Mouse (Mus musculus) MEL (cell line): ENCODE results near the gene Gclc. TPM values are rescaled to one million over a fixed set of nuclear protein-coding genes. Genes with fewer than 3 reads are reported as not detected.
"Not testable (repeated sequence)": the region's sequence is repeated elsewhere in the genome, so short reads cannot be mapped to it uniquely, and the experiment has no call there.

Experiments used
- DNase-seq: peaks from one replicate; pipeline ENCODE4 v3.0.0; 2011; ENCODE audit warnings: low read depth, low spot score
- H3K27ac ChIP-seq: 2 replicates; pipeline ENCODE4 v1.5.1; 2012; ENCODE audit warnings: low read depth, mild to moderate bottlenecking, control low read depth, low read length, moderate library complexity; ENCODE audit not compliant: control insufficient read depth
- H3K27me3 ChIP-seq, 2 experiments: fragments of 150-350 bp in 1 of 2; sonication (generic) in 1 of 2; 2 replicates each; pipeline ENCODE4 v1.6.1; 2012; ENCODE audit warnings: low read length in 2 of 2, mild to moderate bottlenecking in 2 of 2, improper control_type of control experiment in 1 of 2, moderate library complexity in 1 of 2; ENCODE audit not compliant: insufficient read depth in 2 of 2, control insufficient read depth in 1 of 2
- H3K36me3 ChIP-seq, 2 experiments: 2 replicates each; pipeline ENCODE4 v1.6.1; 2012 to 2014; ENCODE audit warnings: low read length in 2 of 2, improper control_type of control experiment in 1 of 2, inconsistent platforms in 1 of 2, mild to moderate bottlenecking in 1 of 2; ENCODE audit not compliant: insufficient read depth in 2 of 2, control insufficient read depth in 1 of 2
- H3K4me1 ChIP-seq, 2 experiments: fragments of 150-350 bp in 1 of 2; sonication (generic) in 1 of 2; 2 replicates each; pipeline ENCODE4 v1.6.1; 2012; ENCODE audit warnings: low read length in 2 of 2, improper control_type of control experiment in 1 of 2, mild to moderate bottlenecking in 1 of 2; ENCODE audit not compliant: insufficient read depth in 2 of 2, control insufficient read depth in 1 of 2
- H3K4me3 ChIP-seq, 2 experiments: fragments of 150-350 bp in 1 of 2; sonication (generic) in 1 of 2; 2 replicates each; pipeline ENCODE4 v1.5.1; 2012; ENCODE audit warnings: low read depth in 2 of 2, low read length in 2 of 2, mild to moderate bottlenecking in 2 of 2, moderate library complexity in 2 of 2, control low read depth in 1 of 2, improper control_type of control experiment in 1 of 2; ENCODE audit not compliant: control insufficient read depth in 1 of 2, insufficient read depth in 1 of 2
- H3K79me2 ChIP-seq: 2 replicates; pipeline ENCODE4 v1.6.1; 2012; ENCODE audit warnings: mild to moderate bottlenecking, low read length, moderate library complexity; ENCODE audit not compliant: control insufficient read depth, poor library complexity, insufficient read depth
- H3K9ac ChIP-seq: 2 replicates; pipeline ENCODE4 v1.6.1; 2012; ENCODE audit warnings: low read depth, mild to moderate bottlenecking, control low read depth, low read length, moderate library complexity; ENCODE audit not compliant: control insufficient read depth, poor library complexity, severe bottlenecking
- H3K9me3 ChIP-seq: fragments of 150-350 bp; sonication (generic); replicated peaks from 2 replicates; pipeline ENCODE4 v1.6.1; 2012; ENCODE audit warnings: mild to moderate bottlenecking, low read length, improper control_type of control experiment, moderate library complexity; ENCODE audit not compliant: insufficient read depth
- BHLHE40 ChIP-seq: IDR thresholded peaks from 2 replicates; pipeline ENCODE4 v1.6.1; 2012; ENCODE audit warnings: low read depth, mild to moderate bottlenecking, inconsistent platforms, low read length, improper control_type of control experiment, borderline replicate concordance
- CHD1 ChIP-seq: IDR thresholded peaks from 2 replicates; pipeline ENCODE4 v1.6.1; 2012; ENCODE audit warnings: low read depth, mild to moderate bottlenecking, inconsistent platforms, low read length, improper control_type of control experiment
- CHD2 ChIP-seq: IDR thresholded peaks from 2 replicates; pipeline ENCODE4 v1.6.1; 2011; ENCODE audit warnings: low read length, improper control_type of control experiment
- CTCF ChIP-seq, 3 experiments: IDR thresholded peaks in 2 of 3; conservative IDR thresholded peaks in 1 of 3; 2 replicates each; pipeline ENCODE4 v1.5.1; 2011 to 2012; ENCODE audit warnings: low read length in 3 of 3, low read depth in 2 of 3, mild to moderate bottlenecking in 2 of 3, improper control_type of control experiment in 1 of 3, inconsistent platforms in 1 of 3, mixed read lengths in 1 of 3, moderate library complexity in 1 of 3; ENCODE audit not compliant: control insufficient read depth in 1 of 3, insufficient read depth in 1 of 3, poor library complexity in 1 of 3, severe bottlenecking in 1 of 3
- E2F4 ChIP-seq: IDR thresholded peaks from 2 replicates; pipeline ENCODE4 v1.6.1; 2011; ENCODE audit warnings: low read depth, low read length, improper control_type of control experiment, borderline replicate concordance
- ETS1 ChIP-seq: IDR thresholded peaks from 2 replicates; pipeline ENCODE4 v1.6.1; 2012; ENCODE audit warnings: low read depth, mild to moderate bottlenecking, inconsistent platforms, low read length, improper control_type of control experiment, moderate library complexity
- GABPA ChIP-seq: IDR thresholded peaks from 2 replicates; pipeline ENCODE4 v1.6.1; 2012; ENCODE audit warnings: low read depth, mild to moderate bottlenecking, inconsistent platforms, low read length, improper control_type of control experiment, moderate library complexity
- GATA1 ChIP-seq: IDR thresholded peaks from 2 replicates; pipeline ENCODE4 v1.6.1; 2011; ENCODE audit warnings: low read depth, low read length, improper control_type of control experiment
- HCFC1 ChIP-seq: IDR thresholded peaks from 2 replicates; pipeline ENCODE4 v1.6.1; 2012; ENCODE audit warnings: low read depth, mild to moderate bottlenecking, inconsistent platforms, low read length, improper control_type of control experiment, moderate library complexity
- JUND ChIP-seq: IDR thresholded peaks from 2 replicates; pipeline ENCODE4 v1.6.1; 2011; ENCODE audit warnings: low read depth, mild to moderate bottlenecking, improper control_type of control experiment, low read length
- KAT2A ChIP-seq: conservative IDR thresholded peaks from 2 replicates; pipeline ENCODE4 v1.6.1; 2012; ENCODE audit warnings: low read depth, low read length, improper control_type of control experiment, inconsistent platforms
- MAX ChIP-seq: IDR thresholded peaks from 2 replicates; pipeline ENCODE4 v1.6.1; 2011; ENCODE audit warnings: low read length, improper control_type of control experiment
- MEF2A ChIP-seq: IDR thresholded peaks from 2 replicates; pipeline ENCODE4 v1.6.1; 2014; ENCODE audit warnings: low read depth, mild to moderate bottlenecking, inconsistent platforms, low read length, improper control_type of control experiment; ENCODE audit not compliant: poor library complexity, insufficient replicate concordance, severe bottlenecking; ENCODE audit errors: extremely low read depth
- MYC ChIP-seq: IDR thresholded peaks from 2 replicates; pipeline ENCODE4 v1.6.1; 2011; ENCODE audit warnings: low read depth, mild to moderate bottlenecking, low read length, improper control_type of control experiment, moderate library complexity
- NELFE ChIP-seq: IDR thresholded peaks from 2 replicates; pipeline ENCODE4 v1.6.1; 2011; ENCODE audit warnings: low read depth, low read length, improper control_type of control experiment
- NRF1 ChIP-seq: IDR thresholded peaks from 2 replicates; pipeline ENCODE4 v1.6.1; 2014; ENCODE audit warnings: low read depth, mild to moderate bottlenecking, inconsistent platforms, low read length, improper control_type of control experiment, moderate library complexity; ENCODE audit not compliant: poor library complexity, insufficient read depth, severe bottlenecking
- POLR2A ChIP-seq, 2 experiments: IDR thresholded peaks; 2 replicates each; pipeline ENCODE4 v1.6.1; 2011 to 2012; ENCODE audit warnings: low read length in 2 of 2, mild to moderate bottlenecking in 2 of 2, control low read depth in 1 of 2, improper control_type of control experiment in 1 of 2, low read depth in 1 of 2, moderate library complexity in 1 of 2; ENCODE audit not compliant: control insufficient read depth in 1 of 2, insufficient read depth in 1 of 2, poor library complexity in 1 of 2
- RAD21 ChIP-seq: IDR thresholded peaks from 2 replicates; pipeline ENCODE4 v1.6.1; 2011; ENCODE audit warnings: mild to moderate bottlenecking, low read depth, low read length, improper control_type of control experiment
- RCOR1 ChIP-seq: IDR thresholded peaks from 2 replicates; pipeline ENCODE4 v1.6.1; 2012; ENCODE audit warnings: low read depth, mild to moderate bottlenecking, inconsistent platforms, low read length, improper control_type of control experiment
- SIN3A ChIP-seq: IDR thresholded peaks from 2 replicates; pipeline ENCODE4 v1.6.1; 2012; ENCODE audit warnings: low read length, improper control_type of control experiment, inconsistent platforms
- SMC3 ChIP-seq: IDR thresholded peaks from 2 replicates; pipeline ENCODE4 v1.6.1; 2011; ENCODE audit warnings: low read depth, low read length, improper control_type of control experiment
- TAL1 ChIP-seq: IDR thresholded peaks from 2 replicates; pipeline ENCODE4 v1.6.1; 2012; ENCODE audit warnings: mild to moderate bottlenecking, inconsistent platforms, low read length, moderate library complexity, mixed read lengths
- TBP ChIP-seq: IDR thresholded peaks from 2 replicates; pipeline ENCODE4 v1.8.0; 2011; ENCODE audit warnings: low read depth, low read length, improper control_type of control experiment
- TCF12 ChIP-seq: IDR thresholded peaks from 2 replicates; pipeline ENCODE4 v1.6.1; 2014; ENCODE audit warnings: low read depth, mild to moderate bottlenecking, inconsistent platforms, low read length, improper control_type of control experiment, moderate library complexity
- UBTF ChIP-seq: IDR thresholded peaks from 2 replicates; pipeline ENCODE4 v1.6.1; 2012; ENCODE audit warnings: low read depth, mild to moderate bottlenecking, inconsistent platforms, low read length, improper control_type of control experiment, moderate library complexity, borderline replicate concordance; ENCODE audit not compliant: insufficient read depth
- USF1 ChIP-seq: IDR thresholded peaks from 2 replicates; pipeline ENCODE4 v1.6.1; 2014; ENCODE audit warnings: low read depth, mild to moderate bottlenecking, inconsistent platforms, low read length, improper control_type of control experiment, moderate library complexity
- ZC3H11A ChIP-seq: IDR thresholded peaks from 2 replicates; pipeline ENCODE4 v1.6.1; 2012; ENCODE audit warnings: low read depth, mild to moderate bottlenecking, inconsistent platforms, low read length, improper control_type of control experiment
- ZMIZ1 ChIP-seq: IDR thresholded peaks from 2 replicates; pipeline ENCODE4 v1.6.1; 2012; ENCODE audit warnings: low read depth, mild to moderate bottlenecking, inconsistent platforms, low read length, improper control_type of control experiment, moderate library complexity
- ZNF384 ChIP-seq: IDR thresholded peaks from 2 replicates; pipeline ENCODE4 v1.6.1; 2012; ENCODE audit warnings: low read depth, mild to moderate bottlenecking, inconsistent platforms, low read length, improper control_type of control experiment
- polyA plus RNA-seq, 2 experiments: library from polyadenylated mRNA; stranded (reverse) in 1 of 2; unstranded in 1 of 2; fragments of >175 nt in 1 of 2; fragments of >200 nt in 1 of 2; gene quantifications; 2 replicates each; pipeline versions ENCODE4 v1.2.1 to v1.2.4; 2012; ENCODE audit warnings: low replicate concordance in 2 of 2, low read depth in 1 of 2; ENCODE audit not compliant: insufficient read length in 2 of 2, insufficient read depth in 1 of 2, missing spikeins in 1 of 2
- total RNA-seq: library from RNA; depleted of rRNA; stranded (reverse); fragments of 300-350 nt; gene quantifications from 2 replicates; pipeline ENCODE4 v1.2.3, GENCODE M21; 2012

Gene Gclc
- total and polyA plus RNA-seq, 3 experiments: 22.6 to 84.8 (median 50.4) TPM

DNA sequence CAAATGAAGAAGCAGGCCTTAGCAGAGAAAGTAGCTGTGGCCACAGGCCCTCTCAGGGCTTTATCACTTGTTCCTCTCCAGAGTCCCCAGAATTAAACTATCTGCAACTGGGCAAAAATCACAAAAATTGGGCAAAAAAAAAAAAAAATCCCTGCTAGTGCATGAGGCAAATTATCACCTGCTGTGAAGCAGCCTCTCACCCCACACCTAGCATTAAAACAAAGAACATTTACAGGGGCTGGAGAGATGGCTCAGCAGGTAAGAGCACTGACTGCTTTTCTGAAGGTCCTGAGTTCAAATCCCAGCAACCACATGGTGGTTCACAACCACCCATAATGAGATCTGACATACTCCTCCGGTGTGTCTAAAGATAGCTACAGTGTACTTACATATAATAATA lies 6.0 kb upstream of the Gclc start:
- not testable (repeated sequence) for H3K36me3 ChIP-seq, H3K9me3 ChIP-seq, H3K4me1 ChIP-seq, H3K9ac ChIP-seq, H3K27ac ChIP-seq
- TF ChIP-seq TBP: peak; percentile 81
- TF ChIP-seq, all 39 proteins: peak for 1; not testable (repeated sequence) for 38
- not testable (repeated sequence) for H3K27me3 ChIP-seq, DNase-seq, H3K79me2 ChIP-seq, H3K4me3 ChIP-seq

DNA sequence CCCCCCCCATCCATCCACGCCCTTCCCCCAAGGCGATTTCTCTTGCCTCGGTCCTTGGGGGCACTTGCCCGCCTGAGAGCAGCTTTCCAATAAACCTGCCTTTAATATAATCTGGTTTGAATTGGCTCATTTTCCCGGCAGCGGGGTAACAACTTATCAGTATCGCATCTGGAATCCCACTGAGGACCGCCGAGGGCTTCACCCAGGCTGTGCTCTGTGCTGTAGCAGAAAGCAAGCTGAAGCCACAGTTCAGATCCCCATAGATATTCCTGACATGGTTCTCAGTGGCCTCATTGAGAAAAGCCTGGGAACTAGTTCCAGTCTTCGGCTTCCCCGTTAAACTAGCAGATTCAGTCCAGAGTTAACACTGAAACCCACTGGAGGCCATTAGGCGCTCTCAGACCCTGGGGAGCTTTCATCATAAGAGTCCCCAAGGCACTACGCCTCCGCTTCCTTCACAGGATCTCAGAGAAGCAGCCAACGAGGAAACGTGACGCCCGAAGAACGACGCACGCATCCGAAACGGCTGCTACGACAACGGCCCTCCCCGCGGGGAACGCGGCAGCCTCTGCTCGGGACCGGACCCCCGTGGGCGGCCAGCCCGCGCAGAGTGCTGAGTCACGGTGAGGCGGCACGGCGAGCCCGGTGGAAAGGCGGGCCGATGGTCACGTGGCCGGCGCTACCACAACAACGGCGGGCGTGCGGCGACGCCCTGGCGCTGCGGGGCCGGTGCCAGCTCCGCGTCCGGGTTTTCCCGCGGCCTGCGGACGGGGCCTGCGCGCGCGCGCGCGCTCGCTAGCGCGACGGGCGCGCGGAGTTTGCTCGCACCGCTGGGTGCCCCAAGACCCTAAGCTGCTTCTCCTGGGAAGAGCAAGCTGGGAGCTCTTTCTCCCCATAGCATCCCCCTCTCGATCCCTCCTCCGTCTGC lies 3.9 kb upstream of the Gclc start:
- Histone ChIP-seq H3K36me3 (peaks cover 0 to 7% of the 10 kb centered on the region in 2 experiments; a peak in 2 of 4 replicates), H3K79me2 (peaks cover 13% of the 10 kb centered on the region), H3K4me3 (peak overlapping the region; percentile 74 to 95), H3K27me3 (no peaks in the 10 kb centered on the region), H3K9me3 (no peaks in the 10 kb centered on the region), H3K4me1 (peaks cover 0 to 11% of the 10 kb centered on the region in 2 experiments; a peak in 3 of 4 replicates), H3K9ac (peak overlapping the region; percentile 99), H3K27ac (peak overlapping the region; percentile 100)
- DNase-seq: peak; percentile 92
- peak; percentile 86 for TF ChIP-seq BHLHE40
- TF ChIP-seq HCFC1: peak; percentile 70; the same call in 1 of the 2 replicates
- TF ChIP-seq TAL1: no peak
- TF ChIP-seq ZC3H11A: no peak
- no peak for TF ChIP-seq GATA1
- 0 out of 2 replicates have a peak, but pooled peaks have one; percentile 60 for TF ChIP-seq ZMIZ1
- peak; percentile 48; the same call in 1 of the 2 replicates for TF ChIP-seq KAT2A
- peak; percentile 47 for TF ChIP-seq NELFE
- peak; percentile 41; the same call in 1 of the 2 replicates for TF ChIP-seq TBP
- TF ChIP-seq E2F4: peak; percentile 33; the same call in 1 of the 2 replicates
- TF ChIP-seq CHD2: no peak
- TF ChIP-seq MEF2A: no peak
- TF ChIP-seq SMC3: no peak
- TF ChIP-seq USF1: peak; percentile 96
- no peak for TF ChIP-seq JUND
- 0 out of 6 replicates have a peak, but pooled peaks of 1 of the 3 experiments have one; percentile 2 for TF ChIP-seq CTCF (IDR thresholded peaks at IDR 0.05 in 2 of 3, conservative IDR thresholded peaks at IDR 0.05 in 1 of 3; ENCODE audit: control insufficient read depth in 1 of 3, insufficient read depth in 1 of 3, low read depth in 2 of 3, low read length in 3 of 3, poor library complexity in 1 of 3, severe bottlenecking in 1 of 3)
- TF ChIP-seq RAD21: no peak
- peak; percentile 100 for TF ChIP-seq GABPA
- TF ChIP-seq MYC: peak; percentile 58; the same call in 1 of the 2 replicates
- TF ChIP-seq POLR2A (IDR thresholded peaks at IDR 0.05; ENCODE audit: control insufficient read depth in 1 of 2, insufficient read depth in 1 of 2, low read depth in 1 of 2, low read length in 2 of 2, poor library complexity in 1 of 2): peak; percentile 69 to 75
- peak; percentile 58 for TF ChIP-seq NRF1
- peak; percentile 58; the same call in 1 of the 2 replicates for TF ChIP-seq UBTF
- peak; percentile 49 for TF ChIP-seq RCOR1
- no peak for TF ChIP-seq ZNF384
- peak; percentile 47 for TF ChIP-seq TCF12
- TF ChIP-seq SIN3A: peak; percentile 93
- TF ChIP-seq MAX: peak; percentile 94
- peak; percentile 82 for TF ChIP-seq ETS1
- no peak for TF ChIP-seq CHD1
